ENCODE assay signal across 7 mouse cellular contexts in genomic region chr9:85327242-85328211, GRCm38 (mm10). TPM values are rescaled to one million over a fixed set of nuclear protein-coding genes. Genes with fewer than 3 reads are reported as not detected.
DNase-seq lines count a peak whose midpoint lies in the region; ATAC-seq lines count a peak whose summit lies in the region.

Tent5a (minus strand) TSS chr9:85327348.

- peaks cover 5% of the 10 kb centered on the region; the same call in 1 of the 2 replicates for H3K27me3 ChIP-seq in embryonic facial prominence, embryonic 11.5 days (ENCODE audit: control insufficient read depth, insufficient read depth, low read length)
- peaks cover 21% of the 10 kb centered on the region for H3K27me3 ChIP-seq in limb, embryonic 11.5 days (ENCODE audit: control insufficient read depth, insufficient read depth, low read length)
- peaks cover 32% of the 10 kb centered on the region for H3K27me3 ChIP-seq in midbrain, embryonic 12.5 days

- H3K9ac ChIP-seq in embryonic facial prominence, embryonic 11.5 days (replicated peaks; ENCODE audit: low read length): peak within 1 kb of the TSS; percentile 58
- H3K9ac ChIP-seq in limb, embryonic 11.5 days (ENCODE audit: low read length): peak within 1 kb of the TSS; percentile 45
- peak within 1 kb of the TSS; percentile 59 for H3K9ac ChIP-seq in midbrain, embryonic 12.5 days (replicated peaks)

- peak within 1 kb of the TSS; percentile 70 for H3K4me3 ChIP-seq in embryonic facial prominence, embryonic 11.5 days (ENCODE audit: low read depth, low read length)
- H3K4me3 ChIP-seq in limb, embryonic 11.5 days (ENCODE audit: low read depth, low read length): peak within 1 kb of the TSS; percentile 59
- H3K4me3 ChIP-seq in midbrain, embryonic 12.5 days: peak within 1 kb of the TSS; percentile 76

- H3K36me3 ChIP-seq in embryonic facial prominence, embryonic 11.5 days (replicated peaks; ENCODE audit: control insufficient read depth, insufficient read depth, low read depth, low read length): no peaks in the 10 kb centered on the region
- H3K36me3 ChIP-seq in limb, embryonic 11.5 days (ENCODE audit: control insufficient read depth, insufficient read depth, low read length): no peaks in the 10 kb centered on the region
- no peaks in the 10 kb centered on the region for H3K36me3 ChIP-seq in midbrain, embryonic 12.5 days

- peak within 1 kb of the TSS; percentile 91 for H3K4me2 ChIP-seq in embryonic facial prominence, embryonic 11.5 days (ENCODE audit: low read depth, low read length)
- peak within 1 kb of the TSS; percentile 89 for H3K4me2 ChIP-seq in limb, embryonic 11.5 days (ENCODE audit: low read depth, severe bottlenecking)
- H3K4me2 ChIP-seq in midbrain, embryonic 12.5 days (replicated peaks): peak within 1 kb of the TSS; percentile 91

- under 1% methylated on average over 71 of the region's 72 CpGs for WGBS in embryonic facial prominence, embryonic 11.5 days
- WGBS in limb, embryonic 11.5 days: under 1% methylated on average over 66 of the region's 72 CpGs
- under 1% methylated on average over 65 of the region's 72 CpGs for WGBS in midbrain, embryonic 12.5 days

- no peak within 1 kb of the TSS for H3K27ac ChIP-seq in embryonic facial prominence, embryonic 11.5 days (replicated peaks; ENCODE audit: low read depth, low read length)
- no peak within 1 kb of the TSS for H3K27ac ChIP-seq in limb, embryonic 11.5 days (replicated peaks; ENCODE audit: low read depth, low read length)
- H3K27ac ChIP-seq in midbrain, embryonic 12.5 days (replicated peaks): peak within 1 kb of the TSS; percentile 54

- peak; percentile 93 for DNase-seq in adrenal gland, adult 2 months
- peak; percentile 83 for DNase-seq in embryonic facial prominence, embryonic 11.5 days (ENCODE audit: low spot score)
- DNase-seq in heart, adult 11 months: peak; percentile 99
- peak; percentile 75 for DNase-seq in kidney, adult 11 months
- peak; percentile 82 for DNase-seq in limb, embryonic 11.5 days (ENCODE audit: low spot score)
- DNase-seq in skeletal muscle tissue, adult 2 months (ENCODE audit: low read depth, low spot score): peak; percentile 88

- peak; percentile 93 for ATAC-seq in embryonic facial prominence, embryonic 11.5 days (replicated peaks; ENCODE audit: insufficient number of reproducible peaks, low FRiP score, low TSS enrichment, low read depth)
- ATAC-seq in limb, embryonic 11.5 days (ENCODE audit: insufficient number of reproducible peaks, low FRiP score, low TSS enrichment, low read depth): peak; percentile 86
- ATAC-seq in midbrain, embryonic 12.5 days (ENCODE audit: low FRiP score, low read depth): peak; percentile 95

- no peaks in the 10 kb centered on the region for H3K9me3 ChIP-seq in embryonic facial prominence, embryonic 11.5 days (replicated peaks; ENCODE audit: control insufficient read depth, low read length)
- H3K9me3 ChIP-seq in limb, embryonic 11.5 days (ENCODE audit: control insufficient read depth, low read length): no peaks in the 10 kb centered on the region
- H3K9me3 ChIP-seq in midbrain, embryonic 12.5 days: no peaks in the 10 kb centered on the region

- H3K4me1 ChIP-seq in embryonic facial prominence, embryonic 11.5 days (ENCODE audit: control insufficient read depth, insufficient read depth, low read length): no peaks in the 10 kb centered on the region
- 0 out of 2 replicates have a peak, but pooled peaks cover 3% of the 10 kb centered on the region for H3K4me1 ChIP-seq in limb, embryonic 11.5 days (ENCODE audit: control insufficient read depth, insufficient read depth, low read length)
- peaks cover 5% of the 10 kb centered on the region; the same call in 1 of the 2 replicates for H3K4me1 ChIP-seq in midbrain, embryonic 12.5 days

RNA-seq across cellular contexts. Expression of gene Tent5a, which starts in this region (rescaled TPM):
- total RNA-seq in adrenal gland, adult 2 months (2021): 10 to 100 TPM; 11.9 to 12.6 TPM
- polyA plus RNA-seq in adrenal gland, adult 2 months (2012; rRNA removed): 2.7 TPM in 2 replicates
- polyA plus RNA-seq in embryonic facial prominence, embryonic 11.5 days (2014; fragmentation: Nextera tagmentation; extraction: Ambion mirVana): 2.4 and 2.6 TPM in 2 replicates
- polyA plus RNA-seq in limb, embryonic 11.5 days (2014; fragmentation: Nextera tagmentation; extraction: Ambion mirVana): 1.1 and 1.4 TPM in 2 replicates
- 6.7 and 9.9 TPM in 2 replicates for polyA plus RNA-seq in midbrain, embryonic 12.5 days (2016; fragmentation: Nextera tagmentation; extraction: Ambion mirVana)
